ENCODE assay signal across 28 mouse cellular contexts in the genomic region with DNA sequence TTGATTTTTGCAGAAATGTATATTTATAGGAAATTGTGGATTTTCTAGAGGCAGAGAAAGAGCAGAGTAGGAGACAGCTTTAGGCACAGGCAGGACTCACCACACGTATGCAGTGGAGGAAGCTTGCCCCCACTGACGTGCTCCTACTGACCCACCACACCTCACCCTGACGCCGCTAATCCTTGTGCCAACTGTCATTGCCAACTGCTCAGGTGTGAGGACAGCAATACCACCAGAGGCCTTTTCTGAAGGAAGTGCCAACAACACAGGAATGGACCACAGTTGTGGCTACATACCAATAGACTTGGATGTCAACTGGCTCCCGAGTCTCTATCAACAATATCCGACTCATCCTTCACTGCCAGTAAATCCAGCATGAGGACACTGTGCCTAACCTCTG.
DNase-seq lines count a peak whose midpoint lies in the region; ATAC-seq and TF ChIP-seq lines count a peak whose summit lies in the region.
"Had no signal": no experiment of that assay in that cellular context is flagged by ENCODE, and none has a peak within 500 bp of the region (broad histone marks: within the 10 kb centered on the region; RNA-seq: fewer than 3 reads in every experiment).

No protein-coding gene starts in this region.

- DNase-seq in cerebellum, adult 2 months: peak; percentile 22 to 54
- DNase-seq in cerebellum, adult 18-20 months: no peak
- peak; percentile 68 to 72 for DNase-seq in cerebellum, postnatal 14 days
- no peak for DNase-seq in cerebellum, adult 8-10 months
- no peak for DNase-seq in forebrain, postnatal 0 days
- DNase-seq in forebrain, embryonic 10.5 days (ENCODE audit: extremely low spot score, low spot score): no peak
- DNase-seq: adrenal gland, adult 8-10 months; adrenal gland, postnatal 25 days; embryo, embryonic 11 days; gastrocnemius, adult 2 months; gastrocnemius, postnatal 14 days; heart, adult 18-20 months; heart, postnatal 14 days; heart, postnatal 4 days; kidney, adult 18-20 months had no signal

- H3K4me1 ChIP-seq in cerebellum, adult 2 months (ENCODE audit: control insufficient read depth, insufficient read depth, low read length): no peaks in the 10 kb centered on the region
- H3K4me1 ChIP-seq in forebrain, postnatal 0 days (ENCODE audit: insufficient read depth): no peaks in the 10 kb centered on the region
- H3K4me1 ChIP-seq in forebrain, embryonic 10.5 days: no peaks in the 10 kb centered on the region
- H3K4me1 ChIP-seq in megakaryocyte, embryonic 14.5 days: no peaks in the 10 kb centered on the region
- H3K4me1 ChIP-seq: embryonic facial prominence, embryonic 10.5 days; forebrain, embryonic 13.5 days; heart, embryonic 13.5 days had no signal

- WGBS in cerebellum, adult 2 months: 31% methylated on average over 6 of the region's 6 CpGs
- 93% methylated on average over 6 of the region's 6 CpGs for WGBS in forebrain, postnatal 0 days
- WGBS in forebrain, embryonic 10.5 days: 93% methylated on average over 6 of the region's 6 CpGs

- no peak for TF ChIP-seq POLR2A in cerebellum, adult 2 months (IDR thresholded peaks at IDR 0.05; ENCODE audit: borderline replicate concordance, insufficient read depth, low read length)

- no peak for ATAC-seq in forebrain, postnatal 0 days
- ATAC-seq in megakaryocyte, adult 5-6 weeks (ENCODE audit: poor library complexity, severe bottlenecking): no peak
- ATAC-seq: activated CD4-positive, CD25-positive, alpha-beta regulatory T cell, adult 4 months; forebrain, embryonic 13.5 days; forebrain, embryonic 16.5 days; hindbrain, postnatal 0 days; inflammation-experienced regulatory T-cells, adult 6 months; intestine, embryonic 16.5 days had no signal

- H3K36me3 ChIP-seq in forebrain, postnatal 0 days (ENCODE audit: insufficient read depth): no peaks in the 10 kb centered on the region
- H3K36me3 ChIP-seq in forebrain, embryonic 10.5 days (replicated peaks): no peaks in the 10 kb centered on the region
- no peaks in the 10 kb centered on the region for H3K36me3 ChIP-seq in megakaryocyte, embryonic 14.5 days (replicated peaks; ENCODE audit: low read length)
- H3K36me3 ChIP-seq: embryonic facial prominence, embryonic 10.5 days; embryonic facial prominence, embryonic 13.5 days; heart, embryonic 13.5 days had no signal

- no peaks in the 10 kb centered on the region for H3K27me3 ChIP-seq in cerebellum, adult 2 months (ENCODE audit: control insufficient read depth, insufficient read depth, low read length)
- no peaks in the 10 kb centered on the region for H3K27me3 ChIP-seq in forebrain, postnatal 0 days (ENCODE audit: insufficient read depth, low read length)
- no peaks in the 10 kb centered on the region for H3K27me3 ChIP-seq in forebrain, embryonic 10.5 days (ENCODE audit: poor library complexity, severe bottlenecking)
- no peaks in the 10 kb centered on the region for H3K27me3 ChIP-seq in megakaryocyte, embryonic 14.5 days (replicated peaks)
- H3K27me3 ChIP-seq: forebrain, embryonic 13.5 days; heart, embryonic 13.5 days had no signal

- no peak overlapping the region for H3K4me2 ChIP-seq in forebrain, postnatal 0 days (ENCODE audit: low read depth)
- H3K4me2 ChIP-seq: embryonic facial prominence, embryonic 13.5 days; forebrain, embryonic 13.5 days; heart, embryonic 13.5 days; hindbrain, embryonic 14.5 days had no signal

- no peak overlapping the region for H3K4me3 ChIP-seq in cerebellum, adult 2 months (replicated peaks; ENCODE audit: insufficient read depth, low read depth, low read length)
- H3K4me3 ChIP-seq in forebrain, postnatal 0 days (ENCODE audit: low read depth, low read length): no peak overlapping the region
- H3K4me3 ChIP-seq in forebrain, embryonic 10.5 days: no peak overlapping the region
- H3K4me3 ChIP-seq in megakaryocyte, embryonic 14.5 days (replicated peaks): peak overlapping the region; percentile 77
- H3K4me3 ChIP-seq: embryonic facial prominence, embryonic 10.5 days; embryonic facial prominence, embryonic 13.5 days; erythroblast, embryonic 14.5 days; forebrain, embryonic 13.5 days; gastrocnemius, adult 2 months; heart, embryonic 13.5 days had no signal

- H3K9ac ChIP-seq in forebrain, postnatal 0 days: no peak overlapping the region
- H3K9ac ChIP-seq: embryonic facial prominence, embryonic 13.5 days; forebrain, embryonic 13.5 days; heart, embryonic 13.5 days; hindbrain, embryonic 14.5 days had no signal

- H3K9me3 ChIP-seq in forebrain, postnatal 0 days (ENCODE audit: low read length): no peaks in the 10 kb centered on the region
- no peaks in the 10 kb centered on the region for H3K9me3 ChIP-seq in forebrain, embryonic 10.5 days
- H3K9me3 ChIP-seq in megakaryocyte, embryonic 14.5 days: peaks cover 15% of the 10 kb centered on the region
- H3K9me3 ChIP-seq: embryonic facial prominence, embryonic 10.5 days; embryonic facial prominence, embryonic 13.5 days; forebrain, embryonic 13.5 days; heart, embryonic 13.5 days had no signal

- H3K27ac ChIP-seq in cerebellum, adult 2 months (ENCODE audit: insufficient read depth, low read length): no peak overlapping the region
- peak overlapping the region; percentile 21; the same call in 1 of the 2 replicates for H3K27ac ChIP-seq in forebrain, postnatal 0 days (ENCODE audit: low read depth, low read length)
- no peak overlapping the region for H3K27ac ChIP-seq in forebrain, embryonic 10.5 days
- H3K27ac ChIP-seq: embryonic facial prominence, embryonic 10.5 days; embryonic facial prominence, embryonic 13.5 days; forebrain, embryonic 13.5 days; gastrocnemius, adult 2 months; heart, embryonic 13.5 days; hindbrain, embryonic 14.5 days; hindbrain, postnatal 0 days had no signal

- no peak for TF ChIP-seq CTCF in cerebellum, adult 2 months (IDR thresholded peaks at IDR 0.05; ENCODE audit: borderline replicate concordance, insufficient read depth, low read depth, low read length)
- no peak for TF ChIP-seq CTCF in forebrain, postnatal 0 days (IDR thresholded peaks at IDR 0.05; ENCODE audit: low read depth)

Comparison
In these comparisons a context has a peak if more than half of its experiments do, and no peak if none do; other contexts are left out.
1. DNase-seq: peak in cerebellum, adult 2 months (2 of 2) and cerebellum, postnatal 14 days (2 of 2); none in cerebellum, adult 18-20 months (0 of 2), cerebellum, adult 8-10 months (single experiment), forebrain, postnatal 0 days (single experiment) and forebrain, embryonic 10.5 days (single experiment).